Mouse (Mus musculus) MEL (cell line): ENCODE results near the gene Tmie. TPM values are rescaled to one million over a fixed set of nuclear protein-coding genes. Genes with fewer than 3 reads are reported as not detected.

ENCODE experiments used
- DNase-seq: peaks from one replicate; pipeline ENCODE4 v3.0.0; 2011; ENCODE audit warnings: low read depth, low spot score
- H3K27ac ChIP-seq: 2 replicates; pipeline ENCODE4 v1.5.1; 2012; ENCODE audit warnings: low read depth, mild to moderate bottlenecking, control low read depth, low read length, moderate library complexity; ENCODE audit not compliant: control insufficient read depth
- H3K27me3 ChIP-seq, 2 experiments: fragments of 150-350 bp in 1 of 2; sonication (generic) in 1 of 2; 2 replicates each; pipeline ENCODE4 v1.6.1; 2012; ENCODE audit warnings: low read length in 2 of 2, mild to moderate bottlenecking in 2 of 2, improper control_type of control experiment in 1 of 2, moderate library complexity in 1 of 2; ENCODE audit not compliant: insufficient read depth in 2 of 2, control insufficient read depth in 1 of 2
- H3K36me3 ChIP-seq, 2 experiments: 2 replicates each; pipeline ENCODE4 v1.6.1; 2012 to 2014; ENCODE audit warnings: low read length in 2 of 2, improper control_type of control experiment in 1 of 2, inconsistent platforms in 1 of 2, mild to moderate bottlenecking in 1 of 2; ENCODE audit not compliant: insufficient read depth in 2 of 2, control insufficient read depth in 1 of 2
- H3K4me1 ChIP-seq, 2 experiments: fragments of 150-350 bp in 1 of 2; sonication (generic) in 1 of 2; 2 replicates each; pipeline ENCODE4 v1.6.1; 2012; ENCODE audit warnings: low read length in 2 of 2, improper control_type of control experiment in 1 of 2, mild to moderate bottlenecking in 1 of 2; ENCODE audit not compliant: insufficient read depth in 2 of 2, control insufficient read depth in 1 of 2
- H3K4me3 ChIP-seq, 2 experiments: fragments of 150-350 bp in 1 of 2; sonication (generic) in 1 of 2; 2 replicates each; pipeline ENCODE4 v1.5.1; 2012; ENCODE audit warnings: low read depth in 2 of 2, low read length in 2 of 2, mild to moderate bottlenecking in 2 of 2, moderate library complexity in 2 of 2, control low read depth in 1 of 2, improper control_type of control experiment in 1 of 2; ENCODE audit not compliant: control insufficient read depth in 1 of 2, insufficient read depth in 1 of 2
- H3K79me2 ChIP-seq: 2 replicates; pipeline ENCODE4 v1.6.1; 2012; ENCODE audit warnings: mild to moderate bottlenecking, low read length, moderate library complexity; ENCODE audit not compliant: control insufficient read depth, poor library complexity, insufficient read depth
- H3K9ac ChIP-seq: 2 replicates; pipeline ENCODE4 v1.6.1; 2012; ENCODE audit warnings: low read depth, mild to moderate bottlenecking, control low read depth, low read length, moderate library complexity; ENCODE audit not compliant: control insufficient read depth, poor library complexity, severe bottlenecking
- H3K9me3 ChIP-seq: fragments of 150-350 bp; sonication (generic); replicated peaks from 2 replicates; pipeline ENCODE4 v1.6.1; 2012; ENCODE audit warnings: mild to moderate bottlenecking, low read length, improper control_type of control experiment, moderate library complexity; ENCODE audit not compliant: insufficient read depth
- CTCF ChIP-seq, 3 experiments: IDR thresholded peaks in 2 of 3; conservative IDR thresholded peaks in 1 of 3; 2 replicates each; pipeline ENCODE4 v1.5.1; 2011 to 2012; ENCODE audit warnings: low read length in 3 of 3, low read depth in 2 of 3, mild to moderate bottlenecking in 2 of 3, improper control_type of control experiment in 1 of 3, inconsistent platforms in 1 of 3, mixed read lengths in 1 of 3, moderate library complexity in 1 of 3; ENCODE audit not compliant: control insufficient read depth in 1 of 3, insufficient read depth in 1 of 3, poor library complexity in 1 of 3, severe bottlenecking in 1 of 3
- E2F4 ChIP-seq: IDR thresholded peaks from 2 replicates; pipeline ENCODE4 v1.6.1; 2011; ENCODE audit warnings: low read depth, low read length, improper control_type of control experiment, borderline replicate concordance
- ELF1 ChIP-seq: IDR thresholded peaks from 2 replicates; pipeline ENCODE4 v1.6.1; 2014; ENCODE audit warnings: low read depth, mild to moderate bottlenecking, inconsistent platforms, low read length, improper control_type of control experiment, moderate library complexity
- EP300 ChIP-seq, 2 experiments: IDR thresholded peaks; 2 replicates each; pipeline ENCODE4 v1.6.1; 2011; ENCODE audit warnings: improper control_type of control experiment in 2 of 2, low read length in 2 of 2, low read depth in 1 of 2, mild to moderate bottlenecking in 1 of 2
- GATA1 ChIP-seq: IDR thresholded peaks from 2 replicates; pipeline ENCODE4 v1.6.1; 2011; ENCODE audit warnings: low read depth, low read length, improper control_type of control experiment
- KAT2A ChIP-seq: conservative IDR thresholded peaks from 2 replicates; pipeline ENCODE4 v1.6.1; 2012; ENCODE audit warnings: low read depth, low read length, improper control_type of control experiment, inconsistent platforms
- MEF2A ChIP-seq: IDR thresholded peaks from 2 replicates; pipeline ENCODE4 v1.6.1; 2014; ENCODE audit warnings: low read depth, mild to moderate bottlenecking, inconsistent platforms, low read length, improper control_type of control experiment; ENCODE audit not compliant: poor library complexity, insufficient replicate concordance, severe bottlenecking; ENCODE audit errors: extremely low read depth
- MXI1 ChIP-seq: IDR thresholded peaks from 2 replicates; pipeline ENCODE4 v1.6.1; 2011; ENCODE audit warnings: mild to moderate bottlenecking, low read depth, low read length, improper control_type of control experiment
- MYB ChIP-seq: IDR thresholded peaks from 2 replicates; pipeline ENCODE4 v1.6.1; 2011; ENCODE audit warnings: mild to moderate bottlenecking, low read depth, low read length, improper control_type of control experiment
- MYC ChIP-seq: IDR thresholded peaks from 2 replicates; pipeline ENCODE4 v1.6.1; 2011; ENCODE audit warnings: low read depth, mild to moderate bottlenecking, low read length, improper control_type of control experiment, moderate library complexity
- NELFE ChIP-seq: IDR thresholded peaks from 2 replicates; pipeline ENCODE4 v1.6.1; 2011; ENCODE audit warnings: low read depth, low read length, improper control_type of control experiment
- NRF1 ChIP-seq: IDR thresholded peaks from 2 replicates; pipeline ENCODE4 v1.6.1; 2014; ENCODE audit warnings: low read depth, mild to moderate bottlenecking, inconsistent platforms, low read length, improper control_type of control experiment, moderate library complexity; ENCODE audit not compliant: poor library complexity, insufficient read depth, severe bottlenecking
- POLR2A ChIP-seq, 2 experiments: IDR thresholded peaks; 2 replicates each; pipeline ENCODE4 v1.6.1; 2011 to 2012; ENCODE audit warnings: low read length in 2 of 2, mild to moderate bottlenecking in 2 of 2, control low read depth in 1 of 2, improper control_type of control experiment in 1 of 2, low read depth in 1 of 2, moderate library complexity in 1 of 2; ENCODE audit not compliant: control insufficient read depth in 1 of 2, insufficient read depth in 1 of 2, poor library complexity in 1 of 2
- POLR2AphosphoS2 ChIP-seq: IDR thresholded peaks from 2 replicates; pipeline ENCODE4 v1.6.1; 2011; ENCODE audit warnings: low read length, improper control_type of control experiment
- RCOR1 ChIP-seq: IDR thresholded peaks from 2 replicates; pipeline ENCODE4 v1.6.1; 2012; ENCODE audit warnings: low read depth, mild to moderate bottlenecking, inconsistent platforms, low read length, improper control_type of control experiment
- SIN3A ChIP-seq: IDR thresholded peaks from 2 replicates; pipeline ENCODE4 v1.6.1; 2012; ENCODE audit warnings: low read length, improper control_type of control experiment, inconsistent platforms
- SMC3 ChIP-seq: IDR thresholded peaks from 2 replicates; pipeline ENCODE4 v1.6.1; 2011; ENCODE audit warnings: low read depth, low read length, improper control_type of control experiment
- TBP ChIP-seq: IDR thresholded peaks from 2 replicates; pipeline ENCODE4 v1.8.0; 2011; ENCODE audit warnings: low read depth, low read length, improper control_type of control experiment
- TCF12 ChIP-seq: IDR thresholded peaks from 2 replicates; pipeline ENCODE4 v1.6.1; 2014; ENCODE audit warnings: low read depth, mild to moderate bottlenecking, inconsistent platforms, low read length, improper control_type of control experiment, moderate library complexity
- UBTF ChIP-seq: IDR thresholded peaks from 2 replicates; pipeline ENCODE4 v1.6.1; 2012; ENCODE audit warnings: low read depth, mild to moderate bottlenecking, inconsistent platforms, low read length, improper control_type of control experiment, moderate library complexity, borderline replicate concordance; ENCODE audit not compliant: insufficient read depth
- USF2 ChIP-seq, 2 experiments: IDR thresholded peaks; 2 replicates each; pipeline ENCODE4 v1.6.1; 2011 to 2012; ENCODE audit warnings: improper control_type of control experiment in 2 of 2, low read length in 2 of 2, borderline replicate concordance in 1 of 2, inconsistent platforms in 1 of 2, low read depth in 1 of 2, mild to moderate bottlenecking in 1 of 2; ENCODE audit not compliant: insufficient read depth in 1 of 2
- ZC3H11A ChIP-seq: IDR thresholded peaks from 2 replicates; pipeline ENCODE4 v1.6.1; 2012; ENCODE audit warnings: low read depth, mild to moderate bottlenecking, inconsistent platforms, low read length, improper control_type of control experiment
- ZKSCAN1 ChIP-seq: IDR thresholded peaks from 2 replicates; pipeline ENCODE4 v1.6.1; 2012; ENCODE audit warnings: low read depth, mild to moderate bottlenecking, inconsistent platforms, low read length, improper control_type of control experiment, moderate library complexity
- ZNF384 ChIP-seq: IDR thresholded peaks from 2 replicates; pipeline ENCODE4 v1.6.1; 2012; ENCODE audit warnings: low read depth, mild to moderate bottlenecking, inconsistent platforms, low read length, improper control_type of control experiment
- polyA plus RNA-seq, 2 experiments: library from polyadenylated mRNA; stranded (reverse) in 1 of 2; unstranded in 1 of 2; fragments of >175 nt in 1 of 2; fragments of >200 nt in 1 of 2; gene quantifications; 2 replicates each; pipeline versions ENCODE4 v1.2.1 to v1.2.4; 2012; ENCODE audit warnings: low replicate concordance in 2 of 2, low read depth in 1 of 2; ENCODE audit not compliant: insufficient read length in 2 of 2, insufficient read depth in 1 of 2, missing spikeins in 1 of 2
- total RNA-seq: library from RNA; depleted of rRNA; stranded (reverse); fragments of 300-350 nt; gene quantifications from 2 replicates; pipeline ENCODE4 v1.2.3, GENCODE M21; 2012

Tmie gene
- total and polyA plus RNA-seq, 3 experiments: not detected

GRCm38 (mm10) chr9:110849162-110849561 is 30.8 kb downstream of the Tmie start:
- no peak for DNase-seq
- Histone ChIP-seq H3K4me3 (no peak overlapping the region), H3K9ac (no peak overlapping the region), H3K36me3 (no peaks in the 10 kb centered on the region), H3K79me2 (no peaks in the 10 kb centered on the region), H3K9me3 (no peaks in the 10 kb centered on the region), H3K4me1 (no peaks in the 10 kb centered on the region), H3K27ac (no peak overlapping the region), H3K27me3 (no peaks in the 10 kb centered on the region)
- TF ChIP-seq MYC (no peak), CTCF (IDR thresholded peaks at IDR 0.05 in 2 of 3, conservative IDR thresholded peaks at IDR 0.05 in 1 of 3; ENCODE audit: control insufficient read depth in 1 of 3, insufficient read depth in 1 of 3, low read depth in 2 of 3, low read length in 3 of 3, poor library complexity in 1 of 3, severe bottlenecking in 1 of 3) (no peak), ZNF384 (no peak), TCF12 (no peak), POLR2AphosphoS2 (no peak), ZKSCAN1 (no peak), MEF2A (no peak), GATA1 (no peak), MYB (no peak), UBTF (no peak), NELFE (no peak), POLR2A (IDR thresholded peaks at IDR 0.05; ENCODE audit: control insufficient read depth in 1 of 2, insufficient read depth in 1 of 2, low read depth in 1 of 2, low read length in 2 of 2, poor library complexity in 1 of 2) (no peak), ELF1 (no peak), RCOR1 (no peak), E2F4 (no peak)

DNA sequence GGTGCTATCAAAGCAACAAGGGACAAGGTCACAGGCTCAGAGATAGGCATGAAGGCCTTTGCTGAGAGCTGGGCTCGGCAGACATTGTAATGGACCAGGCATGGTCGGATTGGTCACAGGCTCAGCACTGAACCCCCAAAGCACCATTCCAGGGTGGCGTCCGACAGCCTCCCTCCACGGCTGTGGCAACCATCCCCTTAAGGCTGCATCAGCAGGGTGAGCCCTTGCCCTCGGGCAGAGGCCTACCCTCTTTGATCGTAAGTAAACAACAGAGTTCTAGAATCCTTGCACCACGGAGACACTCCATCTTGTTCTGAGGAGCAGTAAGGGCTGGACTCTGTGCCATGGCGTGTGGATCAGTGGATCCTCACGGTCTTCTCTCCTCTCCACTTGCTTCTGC is 35.7 kb downstream of the Tmie start, which contains the start of gene Prss46:
Prss46 (plus strand) TSS at position 301 of the 400 bp plus-strand sequence.
- no peak for TF ChIP-seq USF2 (IDR thresholded peaks at IDR 0.05; ENCODE audit: borderline replicate concordance in 1 of 2, insufficient read depth in 1 of 2, low read depth in 1 of 2, low read length in 2 of 2)
- TF ChIP-seq SIN3A: no peak
- no peak for TF ChIP-seq EP300 (IDR thresholded peaks at IDR 0.05; ENCODE audit: low read depth in 1 of 2, low read length in 2 of 2)
- TF ChIP-seq MEF2A: no peak
- no peak for TF ChIP-seq ELF1
- TF ChIP-seq POLR2A (IDR thresholded peaks at IDR 0.05; ENCODE audit: control insufficient read depth in 1 of 2, insufficient read depth in 1 of 2, low read depth in 1 of 2, low read length in 2 of 2, poor library complexity in 1 of 2): no peak
- TF ChIP-seq CTCF (IDR thresholded peaks at IDR 0.05 in 2 of 3, conservative IDR thresholded peaks at IDR 0.05 in 1 of 3; ENCODE audit: control insufficient read depth in 1 of 3, insufficient read depth in 1 of 3, low read depth in 2 of 3, low read length in 3 of 3, poor library complexity in 1 of 3, severe bottlenecking in 1 of 3): no peak
- TF ChIP-seq KAT2A: no peak
- TF ChIP-seq MXI1: no peak
- TF ChIP-seq NRF1: no peak
- no peak for TF ChIP-seq SMC3
- no peak for TF ChIP-seq TBP
- TF ChIP-seq NELFE: no peak
- TF ChIP-seq ZC3H11A: no peak
- no peak for TF ChIP-seq RCOR1
- H3K36me3 ChIP-seq: no peaks in the 10 kb centered on the region
- no peaks in the 10 kb centered on the region for H3K4me1 ChIP-seq
- H3K9me3 ChIP-seq: no peaks in the 10 kb centered on the region
- no peak for DNase-seq
- no peaks in the 10 kb centered on the region for H3K79me2 ChIP-seq
- H3K27me3 ChIP-seq: no peaks in the 10 kb centered on the region
- H3K4me3 ChIP-seq: no peak within 1 kb of the TSS
- no peak within 1 kb of the TSS for H3K9ac ChIP-seq
- H3K27ac ChIP-seq: no peak within 1 kb of the TSS
